Mouse (Mus musculus) myocyte (in vitro differentiated cells): ENCODE results near the gene Wfdc18. TPM values are rescaled to one million over a fixed set of nuclear protein-coding genes. Genes with fewer than 3 reads are reported as not detected.

Experiments used
- H3K27me3 ChIP-seq: one replicate; pipeline ENCODE4 v1.6.1; 2011; ENCODE audit not compliant: control insufficient read depth, insufficient read depth, insufficient read length
- H3K36me3 ChIP-seq: one replicate; pipeline ENCODE4 v1.6.1; 2011; ENCODE audit not compliant: control insufficient read depth, insufficient read depth
- H3K4me2 ChIP-seq: one replicate; pipeline ENCODE4 v1.6.1; 2011; ENCODE audit warnings: low read depth, control low read depth
- H3K4me3 ChIP-seq: one replicate; pipeline ENCODE4 v1.5.1; 2011; ENCODE audit warnings: mild to moderate bottlenecking, control low read depth, moderate library complexity
- H3K79me2 ChIP-seq: one replicate; pipeline ENCODE4 v1.6.1; 2011; ENCODE audit not compliant: control insufficient read depth, insufficient read depth
- H3ac ChIP-seq: one replicate; pipeline ENCODE4 v1.6.1; 2011; ENCODE audit not compliant: control insufficient read depth, insufficient read length
- CEBPB ChIP-seq: IDR thresholded peaks from 2 replicates; pipeline ENCODE4 v1.6.1; 2011; ENCODE audit warnings: mild to moderate bottlenecking, moderate library complexity; ENCODE audit not compliant: poor library complexity, insufficient read depth, severe bottlenecking
- E2F4 ChIP-seq: IDR thresholded peaks from one replicate; pipeline ENCODE4 v1.6.1; 2011; ENCODE audit warnings: mild to moderate bottlenecking, control low read depth, moderate library complexity; ENCODE audit not compliant: insufficient read depth
- MAX ChIP-seq: IDR thresholded peaks from one replicate; pipeline ENCODE4 v1.6.1; 2011; ENCODE audit warnings: low read depth, mild to moderate bottlenecking, control low read depth
- MYOD1 ChIP-seq, 3 experiments: IDR thresholded peaks; one replicate each; pipeline ENCODE4 v1.6.1; 2011; ENCODE audit warnings: control low read depth in 2 of 3, low read depth in 2 of 3, mild to moderate bottlenecking in 2 of 3, moderate library complexity in 1 of 3; ENCODE audit not compliant: insufficient read length in 2 of 3, control insufficient read depth in 1 of 3
- MYOG ChIP-seq, 3 experiments: IDR thresholded peaks; one replicate each; pipeline ENCODE4 v1.6.1; 2011; ENCODE audit warnings: control low read depth in 2 of 3, low read depth in 2 of 3, mild to moderate bottlenecking in 2 of 3; ENCODE audit not compliant: insufficient read length in 2 of 3, control insufficient read depth in 1 of 3, insufficient read depth in 1 of 3
- POLR2A ChIP-seq: IDR thresholded peaks from one replicate; pipeline ENCODE4 v1.6.1; 2011; ENCODE audit warnings: low read depth, mild to moderate bottlenecking, control low read depth, moderate library complexity; ENCODE audit not compliant: insufficient read length
- POLR2AphosphoS2 ChIP-seq: IDR thresholded peaks from one replicate; pipeline ENCODE4 v1.6.1; 2011; ENCODE audit warnings: low read depth, control low read depth; ENCODE audit not compliant: insufficient read length
- REST ChIP-seq: IDR thresholded peaks from one replicate; pipeline ENCODE4 v1.6.1; 2011; ENCODE audit warnings: mild to moderate bottlenecking, control low read depth, moderate library complexity; ENCODE audit not compliant: insufficient read depth, insufficient read length
- SRF ChIP-seq: IDR thresholded peaks from one replicate; pipeline ENCODE4 v1.6.1; 2011; ENCODE audit warnings: low read depth; ENCODE audit not compliant: control insufficient read depth, insufficient read length
- TCF12 ChIP-seq: IDR thresholded peaks from one replicate; pipeline ENCODE4 v1.6.1; 2011; ENCODE audit warnings: mild to moderate bottlenecking, control low read depth; ENCODE audit not compliant: poor library complexity, insufficient read depth, severe bottlenecking
- TCF3 ChIP-seq: IDR thresholded peaks from one replicate; pipeline ENCODE4 v1.6.1; 2011; ENCODE audit warnings: low read depth, control low read depth; ENCODE audit not compliant: insufficient read length
- USF1 ChIP-seq: IDR thresholded peaks from one replicate; pipeline ENCODE4 v1.6.1; 2011; ENCODE audit warnings: low read depth, mild to moderate bottlenecking, control low read depth, moderate library complexity
- polyA plus RNA-seq: library from polyadenylated mRNA; unstranded; fragments of >200 nt; fragmentation: generic; extraction: Trizol; gene quantifications from one replicate; pipeline ENCODE4 v1.2.1, GENCODE M21; 2012; ENCODE audit warnings: missing spikeins

Gene Wfdc18
- polyA plus RNA-seq, 1 experiment = not detected

GRCm38 (mm10) chr11:83733071-83733640 lies 24.3 kb downstream of the Wfdc18 start:
- no peak overlapping the region for H3K4me3 ChIP-seq
- H3K36me3 ChIP-seq = no peaks in the 10 kb centered on the region
- H3K27me3 ChIP-seq = no peaks in the 10 kb centered on the region
- H3K4me2 ChIP-seq = no peak overlapping the region
- TF ChIP-seq CEBPB (no peak), USF1 (no peak), REST (no peak), MYOD1 (IDR thresholded peaks at IDR 0.05; ENCODE audit: control insufficient read depth in 1 of 3, insufficient read length in 2 of 3, low read depth in 2 of 3) (no peak), MAX (no peak)
- no peak overlapping the region for H3ac ChIP-seq
- no peaks in the 10 kb centered on the region for H3K79me2 ChIP-seq

GRCm38 (mm10) chr11:83734215-83734614 lies 25.4 kb downstream of the Wfdc18 start:
- H3K4me3 ChIP-seq = no peak overlapping the region
- no peak overlapping the region for H3ac ChIP-seq
- no peaks in the 10 kb centered on the region for H3K36me3 ChIP-seq
- no peaks in the 10 kb centered on the region for H3K79me2 ChIP-seq
- H3K4me2 ChIP-seq = no peak overlapping the region
- TF ChIP-seq MAX = no peak
- TF ChIP-seq POLR2A = no peak
- no peak for TF ChIP-seq TCF3
- TF ChIP-seq CEBPB = no peak
- TF ChIP-seq E2F4 = no peak
- TF ChIP-seq USF1 = no peak
- no peak for TF ChIP-seq MYOG (IDR thresholded peaks at IDR 0.05; ENCODE audit: control insufficient read depth in 1 of 3, insufficient read depth in 1 of 3, insufficient read length in 2 of 3, low read depth in 2 of 3)
- TF ChIP-seq MYOD1 (IDR thresholded peaks at IDR 0.05; ENCODE audit: control insufficient read depth in 1 of 3, insufficient read length in 2 of 3, low read depth in 2 of 3) = no peak
- no peak for TF ChIP-seq TCF12
- TF ChIP-seq POLR2AphosphoS2 = no peak
- no peak for TF ChIP-seq REST
- no peak for TF ChIP-seq SRF
- H3K27me3 ChIP-seq = no peaks in the 10 kb centered on the region

GRCm38 (mm10) chr11:83735881-83736280 lies 27.1 kb downstream of the Wfdc18 start:
- no peak overlapping the region for H3K4me3 ChIP-seq
- H3ac ChIP-seq = no peak overlapping the region
- no peaks in the 10 kb centered on the region for H3K79me2 ChIP-seq
- TF ChIP-seq MYOD1 (IDR thresholded peaks at IDR 0.05; ENCODE audit: control insufficient read depth in 1 of 3, insufficient read length in 2 of 3, low read depth in 2 of 3) (no peak), MYOG (IDR thresholded peaks at IDR 0.05; ENCODE audit: control insufficient read depth in 1 of 3, insufficient read depth in 1 of 3, insufficient read length in 2 of 3, low read depth in 2 of 3) (no peak), USF1 (no peak), REST (no peak), MAX (no peak), POLR2AphosphoS2 (no peak), TCF3 (no peak), E2F4 (no peak), TCF12 (no peak), CEBPB (no peak), SRF (no peak), POLR2A (no peak)
- peaks cover 2% of the 10 kb centered on the region for H3K27me3 ChIP-seq
- no peaks in the 10 kb centered on the region for H3K36me3 ChIP-seq
- no peak overlapping the region for H3K4me2 ChIP-seq

GRCm38 (mm10) chr11:83737109-83737558 lies 28.3 kb downstream of the Wfdc18 start:
- Histone ChIP-seq H3ac (no peak overlapping the region), H3K79me2 (no peaks in the 10 kb centered on the region), H3K4me3 (no peak overlapping the region), H3K27me3 (peaks cover 12% of the 10 kb centered on the region), H3K4me2 (no peak overlapping the region), H3K36me3 (no peaks in the 10 kb centered on the region)
- TF ChIP-seq MYOG (IDR thresholded peaks at IDR 0.05; ENCODE audit: control insufficient read depth in 1 of 3, insufficient read depth in 1 of 3, insufficient read length in 2 of 3, low read depth in 2 of 3) = no peak
- TF ChIP-seq MYOD1 (IDR thresholded peaks at IDR 0.05; ENCODE audit: control insufficient read depth in 1 of 3, insufficient read length in 2 of 3, low read depth in 2 of 3) = no peak
- TF ChIP-seq REST = no peak
- no peak for TF ChIP-seq TCF3
- TF ChIP-seq POLR2A = no peak
- no peak for TF ChIP-seq TCF12
- TF ChIP-seq SRF = no peak
- TF ChIP-seq USF1 = no peak
- TF ChIP-seq E2F4 = no peak
- no peak for TF ChIP-seq POLR2AphosphoS2
- no peak for TF ChIP-seq CEBPB
- TF ChIP-seq MAX = no peak

- no peak for TF ChIP-seq MYOD1 (IDR thresholded peaks at IDR 0.05; ENCODE audit: control insufficient read depth in 1 of 3, insufficient read length in 2 of 3, low read depth in 2 of 3)
- TF ChIP-seq TCF12 = no peak
- no peak for TF ChIP-seq POLR2A
- no peak for TF ChIP-seq MAX
- no peak for TF ChIP-seq E2F4
- no peak for TF ChIP-seq REST
- Histone ChIP-seq H3K4me2 (no peak overlapping the region), H3K36me3 (no peaks in the 10 kb centered on the region), H3K79me2 (no peaks in the 10 kb centered on the region), H3K4me3 (no peak overlapping the region), H3ac (no peak overlapping the region), H3K27me3 (peaks cover 29% of the 10 kb centered on the region)
Measured at GRCm38 (mm10) chr11:83739241-83739640, 30.4 kb downstream of the Wfdc18 start.
